Mouse (Mus musculus) small intestine, adult 2 months (tissue): Measurements from ENCODE around the gene Cep41. TPM values are rescaled to one million over a fixed set of nuclear protein-coding genes. Genes with fewer than 3 reads are reported as not detected.

ENCODE experiments used
- H3K27ac ChIP-seq: fragments of 200-500 bp; 2 replicates; pipeline ENCODE4 v1.5.1; 2012; ENCODE audit warnings: low read depth, low read length, control low read depth, inconsistent platforms; ENCODE audit not compliant: insufficient read depth
- H3K27me3 ChIP-seq: fragments of 200-500 bp; 2 replicates; pipeline ENCODE4 v1.6.1; 2012; ENCODE audit warnings: mild to moderate bottlenecking, moderate library complexity, low read length, inconsistent platforms; ENCODE audit not compliant: control insufficient read depth, insufficient read depth
- H3K36me3 ChIP-seq: fragments of 200-500 bp; 2 replicates; pipeline ENCODE4 v1.6.1; 2012; ENCODE audit warnings: mild to moderate bottlenecking, low read length, control low read depth, inconsistent platforms; ENCODE audit not compliant: control insufficient read depth, insufficient read depth
- H3K4me1 ChIP-seq: fragments of 200-500 bp; 2 replicates; pipeline ENCODE4 v1.6.1; 2012; ENCODE audit warnings: low read length, inconsistent platforms, mixed read lengths; ENCODE audit not compliant: control insufficient read depth, insufficient read depth, insufficient read length
- H3K4me3 ChIP-seq: fragments of 200-500 bp; 2 replicates; pipeline ENCODE4 v1.5.1; 2012; ENCODE audit warnings: low read depth, mild to moderate bottlenecking, control low read depth, inconsistent platforms, low read length, moderate library complexity
- CTCF ChIP-seq: fragments of 200-500 bp; IDR thresholded peaks from 2 replicates; pipeline ENCODE4 v1.5.1; 2012; ENCODE audit warnings: low read depth, mild to moderate bottlenecking, control low read depth, inconsistent platforms, low read length, moderate library complexity, mixed read lengths; ENCODE audit not compliant: insufficient replicate concordance, insufficient read length; ENCODE audit errors: extremely low read depth
- POLR2A ChIP-seq: fragments of 200-500 bp; IDR thresholded peaks from 2 replicates; pipeline ENCODE4 v1.6.1; 2012; ENCODE audit warnings: low read depth, mild to moderate bottlenecking, control low read depth, inconsistent platforms, low read length, moderate library complexity
- WGBS: fragments of 180-500 bp; shearing (Covaris S2); methylation state at CpG from one replicate; pipeline ENCODE4 v1.1.7; 2018; 5-methylcytosine and 5-hydroxymethylcytosine counted together
- polyA plus RNA-seq: library from polyadenylated mRNA; depleted of rRNA; stranded (reverse); fragments of >200 nt; gene quantifications from 2 replicates; pipeline ENCODE4 v1.2.3, GENCODE M21; 2012

The Cep41 gene
- polyA plus RNA-seq, 1 experiment, result 0.99 TPM

DNA sequence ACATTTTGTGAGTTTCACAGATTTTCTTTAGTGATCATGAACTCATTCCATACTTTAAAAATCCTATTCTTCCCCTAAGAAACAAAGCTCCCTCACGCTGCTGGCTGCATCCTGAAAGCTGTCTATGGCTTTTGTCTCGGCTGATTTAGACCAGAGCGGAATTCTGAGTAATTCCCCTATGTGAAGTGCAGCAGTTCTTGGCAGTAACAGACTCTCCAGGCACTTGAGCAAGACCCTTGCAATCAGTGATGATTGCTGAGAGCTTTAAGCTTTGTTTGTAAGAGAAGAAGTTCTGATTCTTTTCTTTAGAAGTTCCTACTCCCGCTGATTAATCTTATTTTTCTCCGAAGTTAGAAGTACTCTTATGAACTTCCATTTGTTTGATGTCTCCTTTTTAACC lies 3.9 kb upstream of the Cep41 start:
- peaks cover 3% of the 10 kb centered on the region; the same call in 1 of the 2 replicates for H3K4me1 ChIP-seq
- WGBS, result 67% methylated on average over 5 of the region's 5 CpGs
- H3K4me3 ChIP-seq, result no peak overlapping the region
- TF ChIP-seq POLR2A (no peak), CTCF (no peak)
- no peaks in the 10 kb centered on the region for H3K36me3 ChIP-seq
- no peaks in the 10 kb centered on the region for H3K27me3 ChIP-seq
- H3K27ac ChIP-seq, result no peak overlapping the region

- Histone ChIP-seq H3K27me3 (no peaks in the 10 kb centered on the region), H3K27ac (no peak overlapping the region), H3K36me3 (no peaks in the 10 kb centered on the region), H3K4me3 (no peak overlapping the region), H3K4me1 (peaks cover 3% of the 10 kb centered on the region; the same call in 1 of the 2 replicates)
- WGBS, result 92% methylated on average over 8 of the region's 8 CpGs
- TF ChIP-seq CTCF (no peak), POLR2A (no peak)
Observed at GRCm38 (mm10) chr6:30695124-30695523, 1.6 kb upstream of the Cep41 start.

DNA sequence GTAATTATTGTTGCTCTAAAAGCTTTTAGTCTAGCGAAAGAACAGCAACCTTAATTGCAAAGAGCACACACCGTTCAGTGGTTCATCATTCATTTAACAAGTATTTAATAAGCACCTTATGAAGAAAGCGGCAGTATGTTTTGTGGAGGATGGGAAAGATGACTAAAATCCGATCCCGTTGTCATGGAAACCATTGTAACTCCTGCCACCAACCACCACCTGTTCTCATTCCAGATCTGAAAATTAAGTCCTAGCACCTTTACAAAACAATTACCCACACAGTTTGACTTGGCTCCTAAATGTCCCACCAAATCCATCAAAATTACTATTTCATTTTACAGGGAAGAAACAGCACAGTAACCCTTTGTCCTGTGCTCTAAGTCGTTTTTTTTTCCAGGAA lies 660 bp upstream of the Cep41 start:
- H3K27me3 ChIP-seq, result no peaks in the 10 kb centered on the region
- 41% methylated on average over 6 of the region's 6 CpGs for WGBS
- H3K4me3 ChIP-seq, result no peak overlapping the region
- TF ChIP-seq CTCF (no peak), POLR2A (no peak)
- no peaks in the 10 kb centered on the region for H3K36me3 ChIP-seq
- peaks cover 3% of the 10 kb centered on the region; the same call in 1 of the 2 replicates for H3K4me1 ChIP-seq
- H3K27ac ChIP-seq, result no peak overlapping the region

DNA sequence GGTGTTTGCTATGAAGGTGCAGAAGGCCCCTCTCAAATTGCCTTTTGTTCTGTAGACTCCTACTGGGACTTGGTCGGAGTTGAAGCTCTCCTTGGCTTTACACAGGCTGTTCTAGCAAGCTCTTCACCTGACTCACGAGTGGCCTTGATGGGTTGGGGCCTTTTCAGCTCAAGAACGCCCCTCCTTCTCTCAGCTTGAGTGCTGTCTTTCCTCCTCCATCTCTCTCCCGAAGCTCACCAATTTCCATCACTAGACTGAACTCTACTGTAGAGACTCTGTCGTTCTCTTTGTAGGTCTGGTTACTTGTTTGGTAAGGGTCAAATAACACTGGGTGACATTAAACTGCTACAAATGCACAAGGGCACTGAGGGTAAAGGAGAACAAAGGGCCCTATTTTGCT lies 723 bp downstream of the Cep41 start:
- TF ChIP-seq POLR2A (no peak), CTCF (no peak)
- WGBS, result 66% methylated on average over 5 of the region's 5 CpGs
- H3K36me3 ChIP-seq, result no peaks in the 10 kb centered on the region

DNA sequence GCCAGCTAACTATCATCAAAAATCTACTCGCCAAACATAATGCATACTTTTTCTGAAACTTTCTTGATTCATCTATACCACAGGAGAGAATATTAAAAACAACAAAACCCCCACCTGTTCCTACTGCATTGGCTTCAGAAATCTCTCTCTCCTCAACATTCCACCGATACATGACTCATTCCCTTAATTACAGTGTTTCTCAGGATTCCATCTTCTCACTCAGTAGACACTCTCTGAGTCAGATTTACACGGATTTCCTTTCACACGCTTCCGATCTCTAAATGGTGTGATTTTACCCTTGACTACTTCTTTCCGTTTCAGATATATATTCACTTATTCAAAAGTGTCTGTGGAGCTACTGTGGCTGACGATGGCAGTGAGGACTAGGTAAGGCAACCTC lies 6.4 kb downstream of the Cep41 start:
- Histone ChIP-seq H3K4me3 (no peak overlapping the region), H3K4me1 (no peaks in the 10 kb centered on the region), H3K27me3 (no peaks in the 10 kb centered on the region), H3K27ac (no peak overlapping the region), H3K36me3 (no peaks in the 10 kb centered on the region)
- WGBS, result 90% methylated on average over 7 of the region's 7 CpGs
- TF ChIP-seq POLR2A (no peak), CTCF (no peak)

More for the DNA sequence above, 723 bp downstream of the Cep41 start:
- Histone ChIP-seq H3K27me3 (no peaks in the 10 kb centered on the region), H3K27ac (no peak overlapping the region), H3K4me1 (peaks cover 3% of the 10 kb centered on the region; the same call in 1 of the 2 replicates), H3K4me3 (peak overlapping the region; percentile 99)

DNA sequence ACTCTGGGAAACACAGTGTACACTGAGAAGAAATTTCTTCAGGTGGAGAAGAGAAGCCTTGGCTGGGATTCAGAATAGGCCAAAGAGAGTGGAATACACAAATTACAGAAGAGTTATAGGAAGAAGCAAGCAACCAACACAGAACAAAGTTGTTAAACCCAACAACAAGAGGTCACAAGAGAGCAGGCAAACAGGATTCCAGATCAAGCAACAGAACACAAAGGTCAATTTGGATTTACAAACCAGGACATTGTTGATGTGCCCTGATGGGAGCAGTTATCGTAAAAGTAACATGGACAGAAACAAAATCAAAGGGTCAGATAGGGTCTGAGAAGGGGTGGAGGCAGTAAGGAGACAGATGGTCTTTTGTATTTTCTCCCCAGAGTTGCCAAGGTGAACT lies 9.0 kb downstream of the Cep41 start:
- WGBS, result 88% methylated on average over 1 of the region's 1 CpGs
- Histone ChIP-seq H3K36me3 (no peaks in the 10 kb centered on the region), H3K27me3 (no peaks in the 10 kb centered on the region), H3K4me3 (no peak overlapping the region), H3K27ac (no peak overlapping the region), H3K4me1 (no peaks in the 10 kb centered on the region)
- TF ChIP-seq CTCF (no peak), POLR2A (no peak)

DNA sequence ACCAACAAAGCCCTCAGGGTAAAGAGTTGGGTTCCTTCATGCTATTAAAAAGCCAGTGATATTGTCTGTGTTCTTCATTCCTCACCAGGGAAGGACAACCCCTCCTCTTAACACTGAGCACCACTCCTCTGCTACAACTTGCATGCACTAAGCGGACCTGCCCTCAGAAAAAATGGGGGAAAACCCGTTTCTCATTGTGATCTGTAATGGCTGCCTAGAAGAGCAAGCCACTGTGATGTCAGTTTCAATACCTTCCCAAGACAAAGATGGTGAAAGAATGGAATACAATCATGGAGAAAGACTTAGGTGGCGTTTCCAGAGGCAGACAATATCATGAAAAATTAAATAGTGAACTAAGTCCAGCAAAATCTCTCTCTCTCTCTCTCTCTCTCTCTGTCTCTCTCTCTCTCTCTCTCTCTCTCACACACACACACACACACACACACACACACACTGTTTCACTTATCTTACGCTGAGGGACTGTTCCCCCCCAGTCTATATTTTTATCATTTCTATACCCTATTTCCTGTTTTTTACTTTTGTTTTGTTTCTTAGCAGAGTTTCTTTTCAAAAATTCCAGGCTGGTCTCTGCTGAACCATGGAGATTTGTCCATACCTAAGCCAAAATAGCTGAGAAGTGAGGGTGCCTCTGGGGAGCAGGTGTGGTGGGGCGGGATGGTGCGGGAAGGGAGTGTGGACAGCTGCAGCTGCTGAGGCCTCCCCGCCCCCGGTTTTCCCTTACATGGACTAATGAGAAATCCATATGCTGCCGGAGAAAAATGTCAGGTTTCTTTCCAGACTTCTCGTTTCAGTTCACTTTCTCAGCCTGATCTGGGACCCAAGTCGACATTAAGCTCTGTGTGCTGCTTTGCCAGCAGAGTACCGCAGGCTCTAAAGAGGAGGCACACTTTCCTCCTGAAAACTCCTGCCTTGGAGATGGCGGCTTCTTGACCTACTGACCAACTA lies 11.3 kb downstream of the Cep41 start:
- no peak overlapping the region for H3K27ac ChIP-seq
- no peak for TF ChIP-seq POLR2A
- no peak for TF ChIP-seq CTCF
- no peak overlapping the region for H3K4me3 ChIP-seq
- no peaks in the 10 kb centered on the region for H3K36me3 ChIP-seq
- no peaks in the 10 kb centered on the region for H3K4me1 ChIP-seq
- H3K27me3 ChIP-seq, result no peaks in the 10 kb centered on the region
- WGBS, result 52% methylated on average over 13 of the region's 13 CpGs
